Mouse (Mus musculus): Measurements from ENCODE around the gene Ccdc34. TPM values are rescaled to one million over a fixed set of nuclear protein-coding genes. Genes with fewer than 3 reads are reported as not detected.
"Not testable (repeated sequence)": the region's sequence is repeated elsewhere in the genome, so short reads cannot be mapped to it uniquely, and the experiment has no call there.

Gene Ccdc34
- total RNA-seq, 2 experiments from 2014 or later: 17.9 to 21.1 TPM

DNA sequence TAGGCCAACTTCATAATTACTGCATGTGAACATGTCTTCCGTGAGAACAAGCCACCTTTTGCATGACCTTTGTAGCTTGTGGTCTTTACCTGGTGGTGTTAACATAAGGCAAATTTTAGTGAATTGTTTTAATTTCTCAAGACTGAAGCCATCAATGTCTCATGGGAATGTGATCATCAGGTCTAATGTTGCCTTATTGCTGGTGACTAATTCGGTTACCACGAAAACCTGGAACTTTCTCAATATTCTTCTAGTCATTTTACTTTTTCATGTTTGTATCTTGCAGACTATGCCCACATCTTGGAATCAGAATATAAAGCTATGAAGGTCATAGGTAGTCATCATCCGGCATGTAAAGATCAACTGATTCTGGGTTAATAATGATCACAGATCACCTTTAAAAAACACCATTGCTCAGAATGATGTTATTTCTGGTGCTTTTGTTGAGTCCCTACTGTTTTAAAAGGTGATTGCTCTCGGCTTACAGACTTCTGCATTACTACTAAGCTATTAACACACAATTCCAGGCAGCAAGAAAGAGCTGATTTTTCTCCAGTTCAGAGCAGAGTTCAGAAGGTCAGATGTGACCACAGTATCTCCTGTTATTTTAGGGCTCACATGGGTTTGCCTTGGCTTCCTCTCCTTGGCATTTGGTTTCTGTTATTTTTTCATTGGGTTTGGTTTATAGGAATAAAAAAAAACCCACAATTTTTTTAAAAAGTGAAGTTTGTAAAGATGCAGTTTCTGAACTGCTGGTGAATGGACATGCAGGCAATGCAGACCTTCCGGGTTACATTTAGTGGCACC lies 57.2 kb downstream of the Ccdc34 start:
- no peak for DNase-seq (ENCODE audit: extremely low spot score in 1 of 2, low spot score in 1 of 2)

DNA sequence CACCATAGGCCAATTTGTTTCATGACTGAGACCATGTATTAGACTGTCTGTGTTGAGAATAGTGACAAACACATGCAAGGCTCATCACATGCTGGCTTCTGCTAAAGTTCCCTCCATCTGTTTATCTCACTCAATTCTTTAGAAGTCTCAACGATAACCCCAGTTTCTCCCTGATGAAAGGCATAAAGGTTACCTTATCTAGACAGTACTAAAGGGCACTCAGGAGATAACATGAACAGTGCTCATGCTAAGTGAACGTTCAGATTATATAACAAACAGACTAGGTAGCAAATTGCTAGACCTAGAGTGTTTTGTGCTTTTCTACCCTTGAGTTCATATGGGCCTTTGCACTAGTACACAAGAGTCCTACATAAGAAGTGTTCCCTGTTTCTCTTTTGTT lies 59.6 kb downstream of the Ccdc34 start:
- no peak for DNase-seq (ENCODE audit: extremely low spot score in 1 of 2, low spot score in 1 of 2)

DNA sequence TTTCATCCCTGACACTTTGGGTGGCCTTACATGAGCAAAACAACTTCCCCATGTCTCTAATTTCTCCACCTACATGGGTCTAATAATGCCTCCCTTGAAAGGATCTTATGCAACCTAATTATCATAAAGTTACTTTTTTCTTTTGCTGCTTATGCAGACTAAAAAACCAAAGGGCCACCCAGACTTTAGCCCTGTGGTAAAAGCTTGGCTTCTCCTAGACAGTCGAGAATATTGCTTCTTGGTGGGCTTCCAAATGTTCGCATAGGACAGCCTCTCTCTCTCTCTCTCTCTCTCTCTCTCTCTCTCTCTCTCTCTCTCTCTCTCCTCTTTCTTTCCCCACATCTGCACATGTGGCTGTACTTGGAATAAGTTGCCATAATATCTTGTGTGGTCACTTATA lies 60.0 kb downstream of the Ccdc34 start:
- DNase-seq (ENCODE audit: extremely low spot score in 1 of 2, low spot score in 1 of 2): no peak

DNA sequence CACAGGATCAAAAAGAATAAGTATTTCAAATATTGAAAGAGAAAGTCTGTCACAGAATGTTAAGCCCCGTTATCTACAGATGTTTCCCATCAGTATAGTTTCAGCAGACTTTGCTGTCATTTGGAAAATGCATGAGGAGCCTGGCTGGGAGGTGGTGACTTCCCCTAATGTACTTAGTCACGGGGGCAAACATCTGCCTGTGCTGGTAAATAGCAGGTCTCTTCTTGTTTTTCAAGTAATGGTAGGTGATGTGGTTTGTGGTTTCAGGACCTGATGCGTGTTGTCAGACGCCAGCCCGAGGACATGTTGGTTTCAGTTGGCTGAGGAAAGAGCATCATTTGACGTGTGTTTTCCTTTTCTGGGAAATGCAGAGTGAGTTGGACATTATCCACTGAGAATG lies 62.9 kb downstream of the Ccdc34 start:
- no peak for DNase-seq (ENCODE audit: extremely low spot score in 1 of 2, low spot score in 1 of 2)

DNA sequence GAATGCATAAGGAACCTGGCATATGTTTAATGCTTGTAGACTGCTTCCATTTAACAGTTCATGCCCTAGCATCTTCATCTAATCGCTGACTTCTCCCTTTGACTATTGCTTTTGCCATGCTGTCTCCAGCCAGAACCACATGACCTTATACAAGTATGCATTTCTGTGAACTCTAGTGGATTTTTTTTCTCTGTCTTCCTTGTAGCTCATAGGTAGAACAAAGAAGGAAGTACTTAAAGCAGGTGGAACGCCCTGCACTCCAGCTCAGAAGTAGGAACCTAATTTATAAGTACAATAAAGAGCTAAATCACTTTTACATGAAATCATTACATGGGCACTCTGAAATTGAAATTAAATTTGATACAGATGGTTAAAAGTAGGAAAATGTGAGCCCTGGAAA lies 65.4 kb downstream of the Ccdc34 start:
- no peak for DNase-seq (ENCODE audit: extremely low spot score in 1 of 2, low spot score in 1 of 2)

DNA sequence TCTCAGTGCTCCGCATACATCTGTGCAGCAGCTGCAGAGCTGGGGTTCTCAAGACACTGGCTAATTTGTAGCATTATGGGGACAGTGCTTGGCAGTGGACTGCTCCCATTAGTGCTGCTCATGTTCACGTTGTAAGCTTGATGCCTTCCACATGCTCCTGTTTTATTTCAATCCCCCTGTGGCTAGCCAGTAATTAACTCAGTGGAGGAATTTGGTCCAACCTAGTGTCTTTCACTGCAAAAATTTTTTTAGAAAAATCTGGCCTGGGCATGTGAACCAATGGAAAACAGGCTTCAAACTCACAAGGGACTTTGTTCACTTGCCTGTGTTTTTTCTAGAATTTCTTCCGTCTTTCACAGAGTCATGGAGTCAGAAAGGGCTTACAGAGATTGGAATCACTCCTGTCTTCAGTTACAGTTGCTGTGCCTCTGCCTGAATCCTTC lies 68.1 kb downstream of the Ccdc34 start:
- DNase-seq (ENCODE audit: extremely low spot score in 1 of 2, low spot score in 1 of 2): no peak

DNA sequence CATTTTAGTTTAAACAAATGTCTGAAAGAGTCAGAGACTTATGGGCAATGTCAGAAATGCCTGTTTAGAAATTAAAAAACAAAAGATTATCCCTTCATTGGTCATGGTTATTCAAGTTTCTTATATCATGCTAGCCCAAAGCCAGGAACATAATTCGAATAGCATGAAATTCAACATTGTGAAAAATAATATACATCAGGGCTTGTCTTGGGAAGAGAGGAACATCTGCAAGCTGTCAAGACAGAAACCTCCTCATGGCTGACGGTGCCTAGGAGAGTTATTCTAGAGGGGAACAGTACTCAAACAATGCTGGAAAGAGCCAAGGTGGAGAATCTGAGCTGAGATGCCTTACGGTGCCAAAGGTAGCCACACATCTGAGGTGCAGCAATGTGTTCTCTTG lies 96.5 kb downstream of the Ccdc34 start:
- no peak for DNase-seq (ENCODE audit: extremely low spot score in 1 of 2, low spot score in 1 of 2)

DNA sequence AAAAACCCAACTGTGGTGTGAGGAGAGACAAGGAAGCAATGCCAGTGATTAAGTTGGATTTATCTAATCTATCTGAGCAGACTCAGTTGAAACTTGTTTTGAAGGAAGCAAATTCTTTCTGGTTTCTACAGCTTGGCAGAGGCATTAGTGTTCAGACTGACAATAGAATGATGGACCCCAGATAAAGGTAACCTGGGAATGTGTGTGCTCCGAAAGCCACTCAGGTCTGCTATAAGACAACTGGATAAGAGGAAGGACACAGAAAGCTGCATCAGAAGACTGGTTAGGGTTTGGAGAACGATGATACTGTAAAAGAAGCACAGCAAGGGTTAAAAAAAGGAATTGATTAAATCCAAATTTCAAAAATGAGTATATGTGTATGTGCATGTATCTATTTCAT lies 111.8 kb downstream of the Ccdc34 start:
- no peak for DNase-seq (ENCODE audit: extremely low spot score in 1 of 2, low spot score in 1 of 2)

DNA sequence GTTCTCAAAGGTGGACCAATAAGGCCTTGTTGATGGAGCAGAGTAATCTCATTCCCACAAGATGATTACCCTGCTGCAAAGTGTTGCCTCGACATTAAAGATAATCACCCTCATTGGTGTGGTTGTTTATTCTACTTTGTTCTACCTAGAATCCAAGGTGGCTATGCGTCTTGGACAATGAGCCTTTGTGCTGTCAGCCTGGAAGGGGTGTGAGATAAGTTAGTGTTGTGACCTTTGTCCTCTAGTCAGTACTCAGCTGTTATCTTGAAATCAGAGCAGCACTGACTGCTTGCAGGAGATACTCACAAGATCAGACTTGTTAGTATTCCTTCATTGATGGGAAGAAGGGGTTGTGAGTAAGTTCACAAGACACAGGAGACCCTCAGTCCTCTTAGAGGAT lies 114.0 kb downstream of the Ccdc34 start:
- no peak for DNase-seq (ENCODE audit: extremely low spot score in 1 of 2, low spot score in 1 of 2)

DNA sequence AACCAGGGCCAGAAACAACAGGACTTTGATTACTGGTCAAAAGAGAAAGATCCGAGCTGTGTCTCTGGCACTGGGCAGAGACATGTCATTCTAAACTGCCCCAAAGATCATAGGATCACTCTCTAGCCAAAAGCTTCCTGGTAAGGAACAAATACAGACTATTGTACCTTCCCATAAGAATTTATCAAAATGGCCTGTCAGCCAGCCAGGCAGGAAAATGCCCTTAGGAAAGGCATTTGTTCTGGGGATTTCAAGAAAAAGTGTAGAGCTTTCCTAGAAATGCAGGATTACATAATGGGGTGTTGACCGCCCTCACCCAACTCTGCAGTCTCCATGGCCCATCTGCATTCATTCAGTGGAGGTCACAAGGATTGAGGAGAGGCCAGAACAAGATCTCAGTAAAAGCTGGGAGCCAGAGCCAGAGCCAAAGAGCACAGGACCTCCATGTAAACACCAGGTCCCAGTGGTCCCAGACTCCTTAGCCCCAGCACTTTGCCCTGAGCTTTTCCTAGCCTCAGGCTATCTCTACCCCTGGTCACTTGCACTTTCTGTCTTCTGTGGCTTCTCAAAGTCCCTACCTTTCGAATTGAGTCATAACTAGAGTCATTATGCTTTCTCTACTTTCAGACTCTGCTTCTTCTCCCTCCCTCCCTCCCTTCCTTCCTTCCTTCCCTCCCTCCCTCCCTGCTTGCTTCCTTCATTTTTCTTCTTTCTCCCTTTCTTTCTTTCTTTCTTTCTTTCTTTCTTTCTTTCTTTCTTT lies 115.9 kb downstream of the Ccdc34 start:
- DNase-seq (ENCODE audit: extremely low spot score in 1 of 2, low spot score in 1 of 2): no peak

DNA sequence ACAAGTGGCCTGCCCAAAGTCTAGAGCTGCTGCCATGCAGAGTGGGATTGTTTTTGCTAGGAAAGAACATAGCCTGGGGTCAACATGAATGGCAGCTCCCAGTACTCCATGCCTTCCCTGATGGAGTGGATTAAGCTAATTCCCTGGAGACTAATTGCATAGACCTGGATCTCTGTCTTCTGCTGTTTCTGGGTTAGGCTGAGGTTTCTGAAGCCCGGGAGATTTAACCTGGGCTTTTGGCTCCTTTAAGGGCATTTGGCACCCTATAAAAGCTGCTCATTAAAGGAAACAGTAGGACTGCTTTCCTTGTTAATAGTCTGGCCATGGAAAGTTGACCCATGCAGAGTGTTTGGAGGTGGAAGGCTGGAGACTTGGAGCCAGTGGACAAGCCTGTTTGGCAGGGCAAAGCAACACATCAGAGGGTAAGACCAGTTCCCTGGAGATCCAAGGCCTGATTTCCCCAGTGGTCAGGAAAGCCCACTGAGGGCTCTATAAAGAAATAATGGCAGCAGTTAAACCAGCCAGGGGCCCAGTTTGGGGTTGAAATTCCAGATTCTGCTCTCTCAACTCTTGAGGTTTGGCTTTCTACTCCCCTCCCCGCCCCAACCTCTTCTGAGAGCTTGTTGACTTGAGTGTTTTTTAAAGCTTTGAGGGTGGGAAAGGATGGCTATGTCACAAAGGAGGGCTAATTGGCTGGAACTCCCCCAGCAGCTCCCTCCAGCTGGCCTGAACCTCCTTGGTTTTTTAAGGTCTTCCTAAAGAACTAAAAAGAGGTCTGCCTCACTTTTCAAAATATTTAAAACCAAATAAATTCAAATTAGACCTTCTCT lies 117.4 kb downstream of the Ccdc34 start:
- peak in 1 of 2 experiments; percentile 4 for DNase-seq (ENCODE audit: extremely low spot score in 1 of 2, low spot score in 1 of 2)

DNA sequence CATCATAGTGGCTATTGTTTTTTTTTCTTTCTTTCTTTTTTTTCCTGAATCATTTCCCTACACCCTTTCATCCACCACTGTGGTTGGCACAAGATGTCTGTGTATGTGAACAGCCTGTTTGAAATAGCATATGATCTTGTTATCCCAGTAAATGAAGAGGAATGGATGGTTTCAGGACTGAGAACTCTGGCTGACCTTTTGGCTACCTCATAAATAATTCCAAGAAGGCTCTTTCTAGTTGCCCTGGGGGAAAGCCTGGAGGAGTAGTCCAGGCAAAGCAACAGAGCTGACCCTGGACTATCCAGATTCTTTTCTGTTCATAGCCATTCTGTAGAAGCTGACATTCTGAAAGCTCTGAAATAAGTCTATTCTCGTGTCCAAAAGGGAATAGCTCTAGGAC lies 119.7 kb downstream of the Ccdc34 start:
- DNase-seq (ENCODE audit: extremely low spot score in 1 of 2, low spot score in 1 of 2): no peak

DNA sequence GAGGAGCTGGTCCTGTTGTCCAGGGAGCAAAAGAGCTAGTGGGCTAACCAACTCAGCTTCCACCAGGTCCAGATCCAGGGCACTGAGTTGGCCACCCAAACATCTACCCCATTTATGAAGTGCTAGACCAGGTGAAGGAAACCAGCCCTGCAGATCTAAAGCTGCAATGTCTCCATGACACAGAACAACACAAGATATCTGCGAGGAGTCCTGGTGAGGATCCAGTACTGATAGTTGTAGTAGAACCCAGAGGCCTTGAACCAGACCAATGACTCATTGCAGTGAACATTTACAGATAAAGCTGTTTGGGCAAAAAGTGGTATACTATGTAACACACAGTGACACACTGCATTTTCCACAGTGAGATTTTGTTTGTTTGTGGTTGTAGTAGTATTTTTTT lies 120.5 kb downstream of the Ccdc34 start:
- no peak for DNase-seq (ENCODE audit: extremely low spot score in 1 of 2, low spot score in 1 of 2)

DNA sequence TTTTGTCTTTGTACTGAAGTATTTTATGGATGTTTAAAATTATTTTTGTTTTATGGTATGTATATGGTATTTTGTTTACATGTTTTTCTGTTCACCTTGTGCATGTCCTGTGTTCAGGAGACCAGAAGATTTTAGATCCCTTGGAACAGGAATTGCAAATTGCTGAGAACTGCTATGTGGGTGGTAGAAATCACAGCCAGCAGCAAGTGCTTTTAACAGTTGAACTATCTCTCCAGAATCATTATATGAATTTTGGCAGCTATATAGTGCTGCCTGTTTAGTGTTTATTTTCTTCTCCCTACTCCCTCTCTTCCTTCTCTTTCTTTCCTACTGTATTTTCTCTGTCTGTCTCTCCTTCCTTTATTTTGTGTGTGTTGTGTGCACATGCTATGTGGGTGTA lies 130.4 kb downstream of the Ccdc34 start:
- DNase-seq (ENCODE audit: extremely low spot score in 1 of 2, low spot score in 1 of 2): not testable (repeated sequence)

DNA sequence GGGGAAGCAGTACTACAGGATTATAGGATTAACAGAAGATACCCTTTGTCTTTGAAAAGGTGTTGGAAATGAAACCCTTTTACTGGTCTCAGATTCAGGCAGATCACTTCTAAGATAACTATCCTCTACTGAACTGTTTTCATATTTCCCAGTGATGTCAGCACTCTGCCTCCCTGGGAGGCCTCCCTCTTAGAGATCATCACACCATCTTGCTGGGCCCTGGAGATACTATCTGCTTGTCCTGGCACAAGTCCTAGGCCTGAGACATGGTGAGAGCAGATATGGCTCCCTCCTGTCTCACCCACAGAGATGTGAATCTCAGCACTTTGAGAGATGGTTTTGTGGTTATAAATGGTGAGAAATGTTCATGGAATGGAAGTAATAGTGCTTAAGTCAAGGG lies 131.6 kb downstream of the Ccdc34 start:
- no peak for DNase-seq (ENCODE audit: extremely low spot score in 1 of 2, low spot score in 1 of 2)

DNA sequence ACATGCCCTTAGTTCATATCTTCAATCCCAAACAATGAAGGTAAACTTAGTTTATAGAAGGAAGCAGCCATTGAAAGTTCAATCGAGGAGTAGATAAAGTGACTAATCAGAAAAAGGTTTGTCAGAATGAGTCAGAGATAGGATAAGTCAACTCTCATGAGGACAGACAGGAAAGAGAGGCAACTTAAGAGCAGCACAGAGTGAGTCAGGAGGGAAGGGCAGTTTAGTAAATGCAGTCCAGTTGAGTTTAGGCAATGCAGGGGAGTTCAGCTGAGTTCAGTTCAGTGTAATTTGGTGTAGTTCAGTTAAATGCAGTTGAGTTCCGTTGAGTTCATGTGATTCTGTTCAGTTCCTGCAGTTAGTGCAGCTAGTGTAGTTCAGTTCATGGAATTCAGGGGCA lies 138.7 kb downstream of the Ccdc34 start:
- no peak for DNase-seq (ENCODE audit: extremely low spot score in 1 of 2, low spot score in 1 of 2)

DNA sequence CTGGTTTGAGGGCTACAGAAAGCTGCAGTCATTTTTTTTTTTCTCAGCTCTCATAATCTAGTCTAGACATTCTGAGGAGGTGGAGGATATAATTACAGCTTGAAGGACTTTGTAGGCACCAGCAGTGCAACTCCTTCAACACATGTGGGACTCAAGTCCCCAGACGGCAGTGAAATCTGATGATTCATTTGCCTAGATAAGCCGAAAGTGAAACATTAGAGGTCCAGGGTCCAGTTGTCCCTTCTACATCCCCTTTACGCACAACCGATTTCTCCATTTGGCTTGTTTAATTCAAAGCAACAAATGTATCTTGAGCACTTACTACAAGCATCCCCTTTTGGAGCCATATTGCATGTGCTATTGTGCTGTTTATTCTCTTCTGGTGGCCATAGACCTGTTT lies 147.4 kb downstream of the Ccdc34 start:
- no peak for DNase-seq (ENCODE audit: extremely low spot score in 1 of 2, low spot score in 1 of 2)

DNA sequence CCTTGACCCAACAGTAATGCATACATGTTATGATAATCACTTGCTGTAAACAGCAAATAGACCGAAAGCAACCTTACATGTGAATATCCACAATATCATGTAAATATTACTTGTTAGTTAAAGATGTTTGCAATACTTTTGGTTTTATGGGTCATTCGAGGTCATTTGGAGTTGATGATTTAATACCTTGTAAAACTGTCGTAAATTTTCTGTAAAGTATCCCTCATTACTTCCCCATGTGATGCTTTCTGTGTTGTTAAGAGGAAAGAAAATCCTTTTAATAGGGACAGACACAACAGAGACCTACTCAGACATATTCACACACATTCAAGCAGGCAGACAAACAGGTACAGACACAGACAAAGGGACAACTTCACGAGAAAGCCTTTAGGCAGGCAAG lies 150.1 kb downstream of the Ccdc34 start:
- DNase-seq (ENCODE audit: extremely low spot score in 1 of 2, low spot score in 1 of 2): no peak

DNA sequence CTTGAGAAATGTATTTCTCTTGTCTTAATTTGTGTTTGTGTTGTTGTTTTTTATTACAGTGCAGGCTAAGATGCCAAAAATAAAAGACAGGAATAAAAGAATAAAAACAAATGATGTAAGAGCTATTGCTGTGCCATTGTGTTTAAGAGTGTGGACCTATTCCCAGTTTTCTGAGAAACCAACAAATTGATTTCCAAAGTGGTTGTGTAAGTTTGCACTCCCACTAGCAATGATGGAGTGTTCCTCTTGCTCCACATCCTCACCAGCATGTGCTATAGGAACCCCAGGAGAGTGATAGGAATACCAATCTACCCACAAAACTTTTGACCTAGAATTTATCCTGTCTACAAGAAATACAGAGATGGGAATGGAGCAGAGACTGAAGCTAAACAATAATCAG lies 150.7 kb downstream of the Ccdc34 start:
- DNase-seq (ENCODE audit: extremely low spot score in 1 of 2, low spot score in 1 of 2): no peak

DNA sequence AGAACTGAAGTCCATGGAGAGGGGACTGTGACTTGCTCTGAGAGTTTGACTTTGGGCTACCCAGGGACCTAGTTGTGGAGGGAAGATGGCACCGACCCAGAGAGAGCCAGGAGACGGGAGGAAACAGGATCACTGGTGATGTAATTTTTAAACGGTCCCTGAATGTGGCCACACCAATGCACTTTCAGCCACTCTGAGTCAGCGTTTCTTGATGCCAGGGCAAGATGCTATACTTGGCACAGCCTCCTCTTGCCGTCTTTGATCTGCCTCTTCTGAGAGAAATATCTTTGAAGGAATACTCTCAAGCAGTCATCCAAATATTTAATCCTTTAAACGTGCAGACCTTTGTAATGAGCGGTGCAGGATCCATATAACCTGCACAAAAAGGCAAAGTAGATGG lies 154.8 kb downstream of the Ccdc34 start:
- no peak for DNase-seq (ENCODE audit: extremely low spot score in 1 of 2, low spot score in 1 of 2)

DNA sequence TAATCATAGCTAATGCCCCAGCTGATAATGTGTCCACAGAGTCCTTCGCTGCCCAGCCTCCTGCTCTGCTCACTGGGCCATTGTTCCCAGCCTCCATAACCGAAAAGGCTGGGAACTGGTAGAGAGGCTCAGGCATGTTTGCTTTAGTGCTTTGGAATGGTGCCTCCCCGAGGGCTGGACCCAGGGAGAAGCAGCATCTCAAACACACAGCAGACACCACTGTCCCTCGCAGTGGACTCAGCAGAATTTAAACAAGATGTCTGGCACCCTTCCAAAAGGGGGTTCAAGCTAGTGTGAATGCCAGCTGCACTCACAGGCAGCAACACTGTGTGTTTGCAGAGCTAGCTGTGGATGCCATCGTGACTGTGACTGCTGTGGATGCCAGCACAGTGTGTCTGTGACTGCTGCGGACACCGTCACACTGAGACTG lies 156.2 kb downstream of the Ccdc34 start:
- DNase-seq (ENCODE audit: extremely low spot score in 1 of 2, low spot score in 1 of 2): no peak

Measured in layer of hippocampus, postnatal 25 days (tissue).